Mouse (Mus musculus) heart, embryonic 14.5 days (tissue): ENCODE data around the gene Vmn1r79. TPM values are rescaled to one million over a fixed set of nuclear protein-coding genes. Genes with fewer than 3 reads are reported as not detected.
"Not testable (repeated sequence)": the region's sequence is repeated elsewhere in the genome, so short reads cannot be mapped to it uniquely, and the experiment has no call there.

Experiments used
- ATAC-seq: fragments of 200-750 bp; cut with Nextera tagmentation; 2 replicates; pipeline ENCODE4 v1.8.0; 2017; ENCODE audit warnings: low read depth, moderate TSS enrichment; ENCODE audit not compliant: insufficient number of reproducible peaks, insufficient read depth, low FRiP score
- H3K27ac ChIP-seq, 2 experiments: fragments of 200-500 bp in 1 of 2; fragments of 300-500 bp in 1 of 2; sonication (generic) in 1 of 2; replicated peaks in 1 of 2; 2 replicates each; pipeline ENCODE4 v1.5.1; 2012 to 2014; ENCODE audit warnings: low read depth in 2 of 2, low read length in 2 of 2, control low read depth in 1 of 2, mild to moderate bottlenecking in 1 of 2, mixed read lengths in 1 of 2; ENCODE audit not compliant: control insufficient read depth in 1 of 2, insufficient read depth in 1 of 2
- H3K27me3 ChIP-seq: fragments of 300-500 bp; sonication (generic); 2 replicates; pipeline ENCODE4 v1.6.1; 2014; ENCODE audit warnings: mild to moderate bottlenecking, low read length, control low read depth; ENCODE audit not compliant: control insufficient read depth, insufficient read depth
- H3K36me3 ChIP-seq: fragments of 300-500 bp; sonication (generic); 2 replicates; pipeline ENCODE4 v1.6.1; 2014; ENCODE audit warnings: mild to moderate bottlenecking, control low read depth, low read length, mixed read lengths; ENCODE audit not compliant: control insufficient read depth, insufficient read depth
- H3K4me1 ChIP-seq, 2 experiments: fragments of 200-500 bp in 1 of 2; fragments of 300-500 bp in 1 of 2; sonication (generic) in 1 of 2; 2 replicates each; pipeline ENCODE4 v1.6.1; 2012 to 2014; ENCODE audit warnings: low read length in 2 of 2, control low read depth in 1 of 2, mixed read lengths in 1 of 2; ENCODE audit not compliant: control insufficient read depth in 2 of 2, insufficient read depth in 2 of 2
- H3K4me2 ChIP-seq: fragments of 300-500 bp; sonication (generic); 2 replicates; pipeline ENCODE4 v1.6.1; 2014; ENCODE audit warnings: mild to moderate bottlenecking, low read length
- H3K4me3 ChIP-seq, 2 experiments: fragments of 200-500 bp in 1 of 2; fragments of 300-500 bp in 1 of 2; sonication (generic) in 1 of 2; 2 replicates each; pipeline ENCODE4 v1.5.1; 2012 to 2014; ENCODE audit warnings: low read length in 2 of 2, mild to moderate bottlenecking in 2 of 2, control low read depth in 1 of 2, low read depth in 1 of 2, moderate library complexity in 1 of 2; ENCODE audit not compliant: control insufficient read depth in 1 of 2, insufficient read depth in 1 of 2
- H3K9ac ChIP-seq: fragments of 300-500 bp; sonication (generic); 2 replicates; pipeline ENCODE4 v1.6.1; 2014; ENCODE audit warnings: mild to moderate bottlenecking, low read length
- H3K9me3 ChIP-seq: fragments of 300-500 bp; sonication (generic); 2 replicates; pipeline ENCODE4 v1.6.1; 2016; ENCODE audit warnings: low read length, control low read depth; ENCODE audit not compliant: control insufficient read depth
- WGBS: fragments of 180-500 bp; shearing (Covaris S2); extraction: QIAGEN DNeasy Blood & Tissue Kit; methylation state at CpG from one replicate; pipeline ENCODE4 v1.1.7; 2014; 5-methylcytosine and 5-hydroxymethylcytosine counted together
- polyA plus RNA-seq: library from polyadenylated mRNA; unstranded; fragments of >200 nt; fragmentation: Nextera tagmentation; extraction: Ambion mirVana; gene quantifications from 2 replicates; pipeline ENCODE4 v1.2.1, GENCODE M21; 2014

The Vmn1r79 gene
- polyA plus RNA-seq: not detected in 2 replicates

GRCm38 (mm10) chr7:12170979-12171378 is at the start of gene Vmn1r79:
Gene Vmn1r79, plus strand, starts transcription at chr7:12171279.
- H3K4me2 ChIP-seq, H3K9ac ChIP-seq, H3K4me1 ChIP-seq, H3K27me3 ChIP-seq, H3K27ac ChIP-seq, H3K4me3 ChIP-seq, H3K9me3 ChIP-seq, ATAC-seq, H3K36me3 ChIP-seq: not testable (repeated sequence)

DNA sequence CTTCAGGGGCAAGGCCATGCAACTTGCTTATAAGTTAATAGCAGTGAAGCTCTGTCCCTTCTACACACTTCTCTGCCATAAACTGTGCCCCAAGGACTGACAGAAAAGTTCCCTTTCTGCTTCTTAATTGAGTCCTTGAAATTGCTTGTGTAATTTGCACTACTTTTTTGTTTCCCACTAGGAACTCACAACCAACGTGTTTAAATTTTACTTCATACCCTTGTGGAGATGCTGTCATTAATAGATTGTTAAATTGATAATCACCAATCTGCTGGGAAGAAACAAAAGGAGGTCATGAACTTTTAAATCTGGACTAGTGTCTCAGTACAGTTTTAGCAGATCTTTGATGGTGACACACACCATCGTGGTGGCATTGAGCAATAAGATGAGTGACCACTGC is 21.1 kb upstream of the Vmn1r79 start, which contains the start of gene Vmn1r78:
Vmn1r78 (plus strand) TSS at position 301 of the 400 bp plus-strand sequence.
- H3K36me3 ChIP-seq: no peaks in the 10 kb centered on the region
- H3K27me3 ChIP-seq: no peaks in the 10 kb centered on the region
- no peak within 1 kb of the TSS for H3K9ac ChIP-seq
- H3K4me3 ChIP-seq: no peak within 1 kb of the TSS
- no peak for ATAC-seq
- H3K9me3 ChIP-seq: peaks cover 4% of the 10 kb centered on the region; the same call in 1 of the 2 replicates
- no peaks in the 10 kb centered on the region for H3K4me1 ChIP-seq
- H3K27ac ChIP-seq: no peak within 1 kb of the TSS
- no peak within 1 kb of the TSS for H3K4me2 ChIP-seq
- 42% methylated on average over 2 of the region's 2 CpGs for whole genome bisulfite sequencing

DNA sequence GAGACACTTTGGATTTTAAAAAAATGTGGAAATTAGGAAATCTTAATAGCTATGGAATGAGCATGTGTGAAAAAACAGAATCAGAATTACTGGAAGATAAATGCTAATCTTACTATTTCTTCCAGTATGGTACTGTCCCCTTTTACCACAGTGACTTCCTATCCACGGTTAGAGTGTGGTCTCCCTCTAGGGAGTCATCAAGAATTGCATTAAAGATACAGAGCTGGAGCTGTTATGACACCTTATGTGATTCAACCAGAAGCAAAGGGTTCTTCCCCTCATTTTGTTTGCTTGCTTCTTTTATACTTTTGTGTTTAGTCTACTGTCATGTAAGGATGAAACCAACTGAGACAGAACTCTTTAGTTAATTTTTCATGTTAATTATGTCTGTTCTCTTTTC is 14.6 kb upstream of the Vmn1r79 start:
- not testable (repeated sequence) for H3K36me3 ChIP-seq, H3K9ac ChIP-seq, H3K4me3 ChIP-seq, H3K27ac ChIP-seq, H3K9me3 ChIP-seq, H3K4me2 ChIP-seq, ATAC-seq, H3K27me3 ChIP-seq, H3K4me1 ChIP-seq
- 40% methylated on average over 1 of the region's 1 CpGs for WGBS

DNA sequence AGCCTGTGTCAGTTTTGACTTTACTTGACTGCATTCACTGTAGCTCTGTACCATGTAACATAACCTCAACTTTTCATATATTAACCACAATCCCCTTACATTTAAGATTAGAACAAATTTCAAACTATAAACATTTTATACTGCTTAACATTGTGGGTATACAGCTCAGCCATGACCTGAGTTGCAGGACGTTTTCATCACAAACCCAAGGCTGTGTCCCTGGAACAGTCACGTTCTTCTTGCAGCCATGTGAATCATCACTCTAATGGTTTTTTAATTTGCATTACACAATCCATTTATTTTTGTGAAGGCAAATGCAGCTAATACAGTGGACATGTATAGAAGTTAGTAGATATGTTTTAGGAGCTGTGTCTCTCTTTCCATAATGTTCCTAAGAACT is 1.8 kb downstream of the Vmn1r79 start:
- not testable (repeated sequence) for H3K9ac ChIP-seq, H3K4me2 ChIP-seq, H3K27ac ChIP-seq, H3K9me3 ChIP-seq, H3K27me3 ChIP-seq, H3K36me3 ChIP-seq, H3K4me1 ChIP-seq, ATAC-seq, H3K4me3 ChIP-seq
- WGBS: 57% methylated on average over 2 of the region's 2 CpGs

DNA sequence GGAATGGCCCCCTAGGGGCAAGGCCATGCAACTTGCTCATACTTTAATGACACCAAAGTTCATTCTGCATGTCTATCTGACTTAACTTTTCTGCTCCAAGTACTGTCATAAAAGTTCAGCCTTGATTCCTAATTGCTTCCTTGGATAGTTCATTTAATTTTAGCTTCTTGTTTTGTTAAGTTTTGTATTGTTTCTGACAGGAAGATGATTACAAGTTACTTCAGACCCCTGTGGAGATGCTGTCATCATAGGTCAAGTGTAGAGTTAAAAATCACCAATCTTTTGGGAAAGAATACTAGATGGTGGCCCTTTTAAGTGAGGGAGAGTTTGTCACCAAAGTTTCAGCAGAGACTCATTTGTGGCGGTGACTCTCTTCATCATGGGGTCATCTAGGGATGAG is 17.9 kb downstream of the Vmn1r79 start, which contains the start of gene Vmn1r80:
Vmn1r80 (plus strand) TSS at position 301 of the 400 bp plus-strand sequence.
- H3K9me3 ChIP-seq: peaks cover 10% of the 10 kb centered on the region
- 71% methylated on average over 1 of the region's 1 CpGs for WGBS
- no peaks in the 10 kb centered on the region for H3K27me3 ChIP-seq
- no peak within 1 kb of the TSS for H3K4me3 ChIP-seq
- H3K9ac ChIP-seq: no peak within 1 kb of the TSS
- no peaks in the 10 kb centered on the region for H3K4me1 ChIP-seq
- H3K27ac ChIP-seq: no peak within 1 kb of the TSS
- H3K36me3 ChIP-seq: no peaks in the 10 kb centered on the region
- no peak for ATAC-seq
- H3K4me2 ChIP-seq: no peak within 1 kb of the TSS

DNA sequence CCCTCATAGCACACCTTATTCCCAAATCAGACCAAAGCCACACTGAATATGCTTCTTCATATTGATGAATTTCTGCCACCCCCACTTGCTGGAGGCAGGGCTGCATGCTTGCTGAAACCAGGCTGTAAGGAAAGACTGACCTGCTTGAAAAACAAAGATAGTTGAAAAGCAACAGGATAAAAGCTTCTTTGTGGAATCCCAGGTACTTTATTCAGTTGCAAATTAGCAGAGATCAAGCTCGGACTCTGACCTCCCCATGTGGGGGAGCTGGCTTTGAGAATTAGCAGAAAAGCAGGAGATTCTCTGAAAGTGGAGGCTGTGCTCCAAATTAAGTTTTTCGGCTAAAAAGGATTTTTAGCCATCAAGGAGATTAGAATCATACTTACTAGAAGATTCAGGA is 33.1 kb downstream of the Vmn1r79 start:
- 55% methylated on average over 2 of the region's 2 CpGs for WGBS
- no peak for ATAC-seq
- H3K36me3 ChIP-seq: no peaks in the 10 kb centered on the region
- no peak overlapping the region for H3K4me2 ChIP-seq
- no peak overlapping the region for H3K27ac ChIP-seq
- H3K4me1 ChIP-seq: no peaks in the 10 kb centered on the region
- H3K4me3 ChIP-seq: no peak overlapping the region
- no peaks in the 10 kb centered on the region for H3K27me3 ChIP-seq
- H3K9me3 ChIP-seq: peaks cover 14% of the 10 kb centered on the region; the same call in 1 of the 2 replicates
- no peak overlapping the region for H3K9ac ChIP-seq

Other genes starting within 250 kb of the Vmn1r79 start
- not detected in 2 replicates for gene Vmn1r76, start 233.1 kb upstream of the Vmn1r79 start, polyA plus RNA-seq
- not detected in 2 replicates for gene Vmn1r77, start 134.5 kb upstream of the Vmn1r79 start, polyA plus RNA-seq
- not detected in 2 replicates for gene Vmn1r78, start 21.0 kb upstream of the Vmn1r79 start, polyA plus RNA-seq
- not detected in 2 replicates for gene Vmn1r80, start 18.0 kb downstream of the Vmn1r79 start, polyA plus RNA-seq
- not detected in 2 replicates for gene Vmn1r81, start 97.0 kb downstream of the Vmn1r79 start, polyA plus RNA-seq
- gene Vmn1r82, start 129.2 kb downstream of the Vmn1r79 start, polyA plus RNA-seq: not detected in 2 replicates
- not detected in 2 replicates for gene Vmn1r83, start 158.2 kb downstream of the Vmn1r79 start, polyA plus RNA-seq
- not detected in 2 replicates for gene Vmn1r84, start 198.0 kb downstream of the Vmn1r79 start, polyA plus RNA-seq